ENCODE assay signal across 20 mouse cellular contexts in genomic region chr16:57901006-57901405, GRCm38 (mm10).
DNase-seq lines count a peak whose midpoint lies in the region; ATAC-seq lines count a peak whose summit lies in the region.
"Had no signal": no experiment of that assay in that cellular context is flagged by ENCODE, and none has a peak within 500 bp of the region (broad histone marks: within the 10 kb centered on the region; RNA-seq: fewer than 3 reads in every experiment).

No protein-coding gene starts in this region.

- no peaks in the 10 kb centered on the region for H3K9me3 ChIP-seq in embryonic facial prominence, embryonic 14.5 days (ENCODE audit: control insufficient read depth, low read length)
- H3K9me3 ChIP-seq in embryonic facial prominence, embryonic 10.5 days = no peaks in the 10 kb centered on the region
- H3K9me3 ChIP-seq in midbrain, embryonic 16.5 days (replicated peaks; ENCODE audit: control insufficient read depth, low read length, poor library complexity, severe bottlenecking) = no peaks in the 10 kb centered on the region
- H3K9me3 ChIP-seq: forebrain, embryonic 13.5 days; heart, embryonic 13.5 days had no signal

- WGBS in embryonic facial prominence, embryonic 14.5 days = 58% methylated on average over 4 of the region's 4 CpGs
- WGBS in embryonic facial prominence, embryonic 10.5 days = 85% methylated on average over 4 of the region's 4 CpGs
- 62% methylated on average over 4 of the region's 4 CpGs for WGBS in midbrain, embryonic 16.5 days

- H3K27ac ChIP-seq in embryonic facial prominence, embryonic 14.5 days (replicated peaks; ENCODE audit: low read depth, low read length) = no peak overlapping the region; the same call in 1 of the 2 replicates
- H3K27ac ChIP-seq in embryonic facial prominence, embryonic 10.5 days (replicated peaks) = no peak overlapping the region
- H3K27ac ChIP-seq in midbrain, embryonic 16.5 days (ENCODE audit: low read length) = no peak overlapping the region
- H3K27ac ChIP-seq: forebrain, embryonic 13.5 days; gastrocnemius, adult 2 months; heart, embryonic 13.5 days had no signal

- H3K9ac ChIP-seq in embryonic facial prominence, embryonic 14.5 days (ENCODE audit: low read depth, low read length) = no peak overlapping the region
- no peak overlapping the region for H3K9ac ChIP-seq in midbrain, embryonic 16.5 days (ENCODE audit: low read depth, low read length)
- H3K9ac ChIP-seq: forebrain, embryonic 13.5 days; heart, embryonic 13.5 days had no signal

- no peak overlapping the region for H3K4me3 ChIP-seq in embryonic facial prominence, embryonic 14.5 days (ENCODE audit: low read depth, low read length)
- H3K4me3 ChIP-seq in embryonic facial prominence, embryonic 10.5 days = no peak overlapping the region
- H3K4me3 ChIP-seq in midbrain, embryonic 16.5 days (ENCODE audit: low read depth, low read length) = no peak overlapping the region
- H3K4me3 ChIP-seq: forebrain, embryonic 13.5 days; gastrocnemius, adult 2 months; heart, embryonic 13.5 days had no signal

- no peaks in the 10 kb centered on the region for H3K4me1 ChIP-seq in embryonic facial prominence, embryonic 14.5 days (ENCODE audit: control insufficient read depth, insufficient read depth, low read length)
- H3K4me1 ChIP-seq in embryonic facial prominence, embryonic 10.5 days = no peaks in the 10 kb centered on the region
- no peaks in the 10 kb centered on the region for H3K4me1 ChIP-seq in midbrain, embryonic 16.5 days (ENCODE audit: control insufficient read depth, insufficient read depth, low read length)
- H3K4me1 ChIP-seq: forebrain, embryonic 13.5 days had no signal

- DNase-seq in embryonic facial prominence, embryonic 14.5 days (ENCODE audit: low spot score) = peak; percentile 80
- DNase-seq in embryonic facial prominence, embryonic 10.5 days (ENCODE audit: low spot score) = no peak
- peak; percentile 55 for DNase-seq in ovary, adult 18-20 months (ENCODE audit: low spot score)
- no peak for DNase-seq in ovary, postnatal 36 days (ENCODE audit: low spot score)
- DNase-seq in brain, adult 2 months (ENCODE audit: low read depth, low spot score) = peak; percentile 12
- peak; percentile 62 for DNase-seq in testis, postnatal 14 days (ENCODE audit: low spot score)
- DNase-seq: adrenal gland, adult 8-10 months; cerebellum, adult 2 months; cerebellum, postnatal 10 days; gastrocnemius, adult 2 months; gastrocnemius, postnatal 25 days; heart, postnatal 36 days had no signal

- no peak for ATAC-seq in embryonic facial prominence, embryonic 14.5 days (ENCODE audit: low read depth)
- ATAC-seq in midbrain, embryonic 16.5 days = no peak
- ATAC-seq in megakaryocyte progenitor cell, adult 5-6 weeks (replicated peaks; ENCODE audit: poor library complexity) = no peak
- ATAC-seq: activated CD4-positive, CD25-positive, alpha-beta regulatory T cell, adult 4 months; forebrain, embryonic 13.5 days; hindbrain, embryonic 16.5 days; inflammation-experienced regulatory T-cells, adult 6 months; intestine, postnatal 0 days had no signal

- no peak overlapping the region for H3K4me2 ChIP-seq in embryonic facial prominence, embryonic 14.5 days (ENCODE audit: low read depth, low read length)
- H3K4me2 ChIP-seq in midbrain, embryonic 16.5 days (ENCODE audit: low read length) = no peak overlapping the region
- H3K4me2 ChIP-seq: forebrain, embryonic 13.5 days; heart, embryonic 13.5 days had no signal

- no peaks in the 10 kb centered on the region for H3K36me3 ChIP-seq in embryonic facial prominence, embryonic 14.5 days (ENCODE audit: control insufficient read depth, insufficient read depth, low read length)
- no peaks in the 10 kb centered on the region for H3K36me3 ChIP-seq in embryonic facial prominence, embryonic 10.5 days (replicated peaks)
- no peaks in the 10 kb centered on the region for H3K36me3 ChIP-seq in midbrain, embryonic 16.5 days (ENCODE audit: control insufficient read depth, insufficient read depth, low read length)
- H3K36me3 ChIP-seq: heart, embryonic 13.5 days had no signal

- H3K27me3 ChIP-seq in embryonic facial prominence, embryonic 14.5 days (replicated peaks; ENCODE audit: control insufficient read depth, insufficient read depth, low read length) = no peaks in the 10 kb centered on the region
- H3K27me3 ChIP-seq in embryonic facial prominence, embryonic 10.5 days (replicated peaks; ENCODE audit: low read depth, poor library complexity, severe bottlenecking) = no peaks in the 10 kb centered on the region
- H3K27me3 ChIP-seq in midbrain, embryonic 16.5 days (ENCODE audit: control insufficient read depth, insufficient read depth, low read depth, low read length) = no peaks in the 10 kb centered on the region
- H3K27me3 ChIP-seq: forebrain, embryonic 13.5 days; heart, embryonic 13.5 days had no signal

Comparison
In these comparisons a context has a peak if more than half of its experiments do, and no peak if none do; other contexts are left out.
1. DNase-seq: peak in embryonic facial prominence, embryonic 14.5 days (single experiment), ovary, adult 18-20 months (single experiment), brain, adult 2 months (single experiment) and testis, postnatal 14 days (single experiment); none in embryonic facial prominence, embryonic 10.5 days (single experiment) and ovary, postnatal 36 days (single experiment).